Mouse (Mus musculus) adrenal gland, adult (tissue): Measurements from ENCODE around the gene Itpr3.

Experiments
- DNase-seq, 2 experiments: peaks; one replicate each; pipeline ENCODE4 v3.0.0; 2022 to 2023; ENCODE audit warnings: low spot score in 1 of 2; ENCODE audit not compliant: inconsistent age in 2 of 2

The Itpr3 gene

GRCm38 (mm10) chr17:27138396-27138795, 81.3 kb downstream of the Itpr3 start:
- DNase-seq: no peak

DNA sequence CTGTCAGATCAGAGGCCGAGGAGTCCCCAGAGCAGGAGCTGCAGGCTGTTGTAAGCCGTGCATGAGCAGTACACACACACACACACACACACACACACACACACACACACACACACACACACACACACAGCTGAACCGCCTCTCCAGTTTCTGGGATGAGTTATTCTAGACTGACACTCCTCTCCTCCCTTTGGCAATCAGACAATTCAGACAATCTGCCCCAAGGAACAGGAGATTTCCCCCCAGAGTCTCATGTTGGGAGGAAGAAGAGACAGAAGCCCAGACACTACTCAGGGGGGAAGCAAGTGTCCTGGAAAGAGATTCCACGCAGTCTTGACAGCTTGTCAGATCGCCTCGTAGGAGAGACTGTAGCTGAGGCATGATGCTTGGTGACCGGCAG, 82.2 kb downstream of the Itpr3 start:
- no peak for DNase-seq

- no peak for DNase-seq
Measured at GRCm38 (mm10) chr17:27140262-27140661, 83.2 kb downstream of the Itpr3 start.

DNA sequence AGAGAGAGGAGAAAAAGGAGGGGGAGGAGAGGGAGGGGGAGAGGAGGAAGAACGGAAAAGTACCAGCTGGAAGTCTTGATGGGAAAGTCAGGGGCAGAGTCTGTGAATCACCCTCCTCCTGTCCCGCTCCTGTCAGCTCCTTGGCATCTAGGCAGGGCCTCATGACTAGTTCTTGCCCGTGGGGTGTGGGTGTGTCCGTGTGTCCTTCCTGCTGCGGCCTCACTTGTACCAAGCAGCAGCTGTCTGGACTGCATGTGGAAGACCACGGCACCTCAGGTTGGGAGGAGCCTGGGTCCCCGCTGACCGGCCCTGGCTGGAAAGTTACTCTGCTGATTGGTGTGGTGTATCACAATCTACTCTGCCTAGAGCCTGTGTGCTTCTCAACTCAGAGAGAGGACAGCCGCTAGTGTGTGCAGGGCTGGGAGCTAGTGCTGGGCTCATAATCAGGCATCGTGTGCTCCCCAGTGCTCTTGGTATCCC, 84.9 kb downstream of the Itpr3 start:
- DNase-seq: peak; percentile 85 to 90

GRCm38 (mm10) chr17:27144152-27144551, 87.0 kb downstream of the Itpr3 start:
- peak in 1 of 2 experiments; percentile 52 for DNase-seq

GRCm38 (mm10) chr17:27146323-27146923, 89.3 kb downstream of the Itpr3 start:
- DNase-seq: peak in 1 of 2 experiments; percentile 75

- DNase-seq: peak; percentile 72 to 84
Measured at GRCm38 (mm10) chr17:27150871-27151270, 93.8 kb downstream of the Itpr3 start.

GRCm38 (mm10) chr17:27151411-27151810, 94.3 kb downstream of the Itpr3 start:
- DNase-seq: peak in 1 of 2 experiments; percentile 69

DNA sequence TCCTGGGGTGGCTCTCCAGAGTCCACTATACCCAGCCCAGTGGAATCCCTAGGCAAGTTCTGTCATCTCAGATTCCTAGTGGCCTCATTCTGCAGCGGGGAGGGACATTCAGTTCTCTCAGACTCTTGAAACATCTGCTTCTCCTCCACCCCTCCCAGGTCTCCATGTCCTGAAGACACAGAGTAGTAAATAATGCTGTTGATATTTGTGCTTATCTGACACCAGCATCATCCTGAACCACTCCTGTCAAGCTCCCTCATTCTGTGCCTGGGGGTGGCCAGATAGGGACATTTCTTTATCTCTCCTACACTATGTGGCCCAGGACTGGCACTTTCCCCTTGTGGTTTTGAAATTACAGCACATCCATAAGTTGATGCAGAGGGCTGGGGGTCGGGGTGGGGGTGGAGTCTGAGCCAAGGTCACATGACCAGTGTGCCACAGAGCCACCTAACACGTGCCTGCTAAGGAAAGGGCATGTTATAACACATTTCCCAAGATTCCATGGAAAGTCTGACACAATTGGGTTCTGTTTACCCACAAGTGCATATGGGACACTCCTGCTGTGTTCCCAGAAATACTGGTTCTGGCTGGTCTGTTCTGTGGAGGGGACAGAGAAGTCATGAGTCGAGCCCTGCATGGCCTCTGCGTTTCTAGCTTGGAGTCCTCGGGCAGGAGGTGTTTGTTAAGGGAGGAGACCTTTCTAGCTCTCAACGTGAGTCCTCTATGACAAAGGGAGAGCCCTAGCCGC, 96.0 kb downstream of the Itpr3 start:
- DNase-seq: no peak

GRCm38 (mm10) chr17:27153773-27154193, 96.7 kb downstream of the Itpr3 start:
- peak; percentile 89 to 92 for DNase-seq

DNA sequence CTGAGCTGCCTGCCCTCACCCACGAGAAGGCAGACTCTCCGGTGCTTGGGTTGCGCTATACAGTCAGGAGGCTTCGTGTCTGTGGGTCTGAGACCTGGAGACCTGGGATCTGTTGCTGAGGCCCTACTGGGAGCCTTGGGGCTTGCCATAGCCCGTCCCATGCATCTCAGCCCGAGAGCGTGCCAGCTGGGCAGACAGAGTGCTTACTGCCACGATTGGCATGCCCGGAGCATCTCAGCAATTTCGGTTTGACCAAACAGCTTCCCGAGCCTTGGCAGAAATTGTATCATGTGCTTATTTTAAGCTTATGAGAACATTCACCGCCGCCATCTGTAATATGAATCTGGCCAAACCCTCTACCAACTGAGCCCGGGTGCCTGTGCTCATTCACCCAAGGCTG, 97.2 kb downstream of the Itpr3 start:
- no peak for DNase-seq

DNA sequence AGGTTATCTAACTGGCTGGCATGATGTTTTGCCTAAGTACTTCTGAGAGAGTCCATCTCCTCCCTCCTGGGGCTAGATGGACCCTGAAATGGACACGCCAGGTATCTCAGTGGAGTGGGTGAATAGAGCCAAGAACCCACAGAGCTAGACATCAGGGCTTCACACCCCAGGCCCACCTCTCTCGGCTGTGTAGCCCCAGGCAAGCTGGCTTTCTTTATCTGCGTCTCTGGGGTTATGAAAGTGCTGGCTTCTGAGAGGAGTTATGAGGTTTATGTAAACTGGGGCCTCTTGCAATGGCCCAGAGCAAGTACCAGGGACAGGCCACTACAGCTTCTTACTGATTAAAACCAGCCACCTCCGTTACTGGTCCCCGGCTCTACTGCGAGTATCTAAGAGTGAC, 97.8 kb downstream of the Itpr3 start:
- no peak for DNase-seq

GRCm38 (mm10) chr17:27155752-27156151, 98.6 kb downstream of the Itpr3 start:
- peak in 1 of 2 experiments; percentile 17 for DNase-seq

DNA sequence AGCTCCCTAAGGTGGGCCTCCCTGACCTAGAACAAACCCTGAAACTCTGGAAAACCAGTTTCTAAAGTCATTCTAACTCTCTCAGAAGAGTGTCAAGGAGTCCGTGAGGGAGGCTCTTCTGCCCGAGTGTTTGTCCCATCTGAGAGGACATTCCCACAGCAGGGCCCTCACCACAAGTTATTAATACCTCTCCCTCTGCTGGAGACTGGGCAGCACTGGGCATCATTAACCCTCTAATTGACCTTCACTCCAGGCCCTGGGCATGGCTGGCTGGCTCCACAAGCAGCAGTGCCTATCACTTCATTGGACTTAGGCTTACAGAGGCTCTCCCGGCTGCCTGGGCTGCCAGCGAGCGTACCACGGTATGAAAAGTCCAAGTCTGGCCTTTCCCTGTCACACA, 101.3 kb downstream of the Itpr3 start:
- DNase-seq: no peak

- DNase-seq: no peak
Measured at GRCm38 (mm10) chr17:27159169-27159568, 102.1 kb downstream of the Itpr3 start.

GRCm38 (mm10) chr17:27160905-27161304, 103.8 kb downstream of the Itpr3 start:
- peak in 1 of 2 experiments; percentile 69 for DNase-seq

GRCm38 (mm10) chr17:27165054-27165773, 108.1 kb downstream of the Itpr3 start:
- DNase-seq: peak; percentile 57 to 84

DNA sequence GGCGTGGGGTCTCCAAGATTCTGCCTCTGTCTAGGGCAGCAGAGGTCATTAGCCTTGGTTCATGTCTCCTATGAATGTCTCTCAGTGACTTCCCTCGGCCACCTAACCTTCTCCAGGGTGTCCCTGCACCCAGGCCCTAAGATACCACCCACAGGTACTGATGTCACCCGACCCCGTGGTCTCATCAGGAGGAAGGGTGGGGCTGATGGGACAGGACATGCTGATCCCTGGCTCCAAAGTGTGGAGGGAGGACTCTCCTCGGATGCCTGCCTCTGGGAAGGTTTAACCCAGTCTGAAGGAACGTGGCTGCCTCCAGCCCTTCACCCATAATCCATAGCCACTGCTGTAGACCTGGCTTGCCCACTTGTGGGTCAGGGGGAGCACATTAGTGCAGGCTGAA, 109.8 kb downstream of the Itpr3 start:
- no peak for DNase-seq

- no peak for DNase-seq
Measured at GRCm38 (mm10) chr17:27167545-27167944, 110.4 kb downstream of the Itpr3 start, which contains the start of gene Ip6k3. Ip6k3 (minus strand) TSS chr17:27167795.

GRCm38 (mm10) chr17:27168569-27168968, 111.5 kb downstream of the Itpr3 start:
- no peak for DNase-seq

DNA sequence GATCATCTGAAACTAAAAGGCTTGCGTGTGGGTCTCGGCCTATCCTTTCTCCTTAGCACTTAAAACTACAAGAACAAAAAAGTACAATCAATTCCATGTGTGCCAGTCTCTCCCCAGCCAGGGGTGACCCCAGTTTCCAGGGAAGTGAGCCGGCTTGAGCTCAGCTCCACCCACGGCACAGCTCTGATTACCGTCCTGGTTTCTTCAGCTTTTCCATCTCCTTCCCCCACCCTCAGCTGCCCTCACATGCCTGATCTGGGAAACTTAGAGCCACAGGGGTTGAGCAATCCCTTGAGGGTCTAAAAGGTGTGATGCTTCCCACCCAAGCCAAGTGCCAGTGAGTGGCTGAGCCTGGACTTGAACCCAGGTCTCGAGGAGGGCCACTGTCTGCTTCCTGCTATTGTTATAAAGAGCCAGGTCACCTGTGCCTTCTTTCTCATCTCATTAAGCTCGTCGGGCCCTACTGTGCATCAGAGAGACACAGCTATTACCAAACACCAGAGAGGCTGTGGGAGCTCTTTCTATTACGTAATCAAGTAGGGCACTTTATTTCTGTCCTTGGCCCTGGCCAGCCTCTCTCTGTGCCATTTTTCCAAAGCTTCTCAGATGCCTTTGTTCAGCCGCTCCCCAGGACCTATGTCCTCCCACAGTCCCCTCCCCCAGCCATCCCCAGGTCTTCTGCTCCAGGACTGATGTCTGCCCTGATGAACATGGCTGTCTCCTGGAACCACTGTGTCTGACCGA, 113.0 kb downstream of the Itpr3 start:
- DNase-seq: peak; percentile 60 to 85
